Mouse (Mus musculus) 3134 (cell line): ENCODE measurements around the gene Gm9736.
"Not testable (repeated sequence)": the region's sequence is repeated elsewhere in the genome, so short reads cannot be mapped to it uniquely, and the experiment has no call there.

ENCODE experiments used
- DNase-seq: peaks from one replicate; pipeline ENCODE4 v3.0.0-alpha.2; 2011; ENCODE audit warnings: low spot score; ENCODE audit not compliant: insufficient read length; ENCODE audit errors: extremely low read depth

Gene Gm9736

GRCm38 (mm10) chr10:77751254-77751653 is at the start of gene Gm9736:
Gene Gm9736, minus strand, starts transcription at chr10:77751354.
- DNase-seq = not testable (repeated sequence)

DNA sequence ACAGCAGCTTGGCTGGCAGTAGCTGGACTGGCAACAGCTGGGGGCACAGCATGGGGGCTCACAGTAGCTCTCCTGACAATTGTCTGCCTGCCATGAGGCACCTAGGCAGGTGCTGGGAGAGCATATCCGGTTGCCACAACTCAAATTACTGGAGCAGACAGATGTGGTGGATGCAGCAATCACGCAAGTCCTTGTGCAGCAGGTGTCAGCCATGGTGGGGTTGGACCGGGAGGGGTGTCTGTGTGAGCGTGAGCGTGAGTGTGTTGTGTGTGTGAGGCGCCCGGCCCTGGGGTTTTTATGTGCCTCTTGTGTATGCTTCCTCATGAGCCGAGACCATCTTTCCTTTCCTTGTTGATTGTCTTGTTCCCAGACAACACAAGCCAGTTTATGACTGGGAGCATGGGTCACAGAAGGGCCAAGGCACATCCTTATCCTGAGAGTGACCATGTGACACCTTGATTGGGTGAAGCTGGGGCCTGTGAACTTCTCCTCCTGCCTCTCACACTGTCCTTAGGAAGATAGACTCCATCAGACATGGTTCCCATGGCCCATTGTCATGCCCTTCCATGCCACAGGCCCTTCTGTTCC is 47.9 kb upstream of the Gm9736 start, which contains the start of gene Gm19668:
Gm19668 (minus strand) TSS at position 213 of the 588 bp plus-strand sequence.
- no peak for DNase-seq

GRCm38 (mm10) chr10:77798164-77798920 is 47.2 kb upstream of the Gm9736 start:
- DNase-seq = not testable (repeated sequence)

DNA sequence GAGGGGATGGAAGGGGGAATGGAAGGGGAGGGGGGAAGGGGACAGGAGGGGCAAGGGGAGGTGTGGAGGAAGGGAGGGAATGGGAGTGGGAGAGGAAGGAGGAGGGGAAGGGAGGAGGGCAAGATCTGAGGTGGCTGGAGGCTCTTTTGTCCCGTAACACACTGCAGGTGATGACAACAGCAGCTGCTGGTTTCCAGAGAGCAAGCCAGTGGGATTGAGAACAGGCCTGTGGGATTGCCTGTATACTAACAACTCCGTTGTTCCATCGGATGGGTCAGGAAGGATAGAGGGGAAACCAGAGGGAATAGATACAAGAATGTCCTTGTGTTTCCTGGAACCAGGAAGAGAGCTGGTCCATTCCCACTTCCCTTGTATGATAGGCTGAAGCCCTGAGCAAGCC is 46.5 kb upstream of the Gm9736 start:
- DNase-seq = no peak

DNA sequence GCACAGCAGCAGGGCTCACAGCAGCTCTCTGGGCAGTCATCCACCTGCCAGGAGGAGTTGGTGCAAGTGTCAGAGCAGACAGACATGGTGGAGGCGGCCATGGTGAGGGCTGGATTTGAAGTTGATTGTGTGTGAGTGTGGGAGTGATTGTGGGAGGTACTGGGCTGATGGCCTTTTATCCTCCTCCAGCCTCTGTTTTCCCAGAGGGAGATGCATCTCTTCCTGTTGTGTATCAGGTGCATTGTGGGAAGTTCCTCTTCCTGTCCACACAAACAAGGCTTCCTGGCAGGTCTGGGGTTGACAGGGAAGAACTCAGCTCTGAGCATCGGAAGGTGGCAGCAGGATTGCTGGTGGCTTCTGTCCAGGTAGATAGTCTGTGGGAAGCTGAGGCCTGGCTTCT is 43.8 kb upstream of the Gm9736 start, which contains the start of gene Gm9639:
Gm9639 (minus strand) TSS at position 101 of the 400 bp plus-strand sequence.
- no peak for DNase-seq

DNA sequence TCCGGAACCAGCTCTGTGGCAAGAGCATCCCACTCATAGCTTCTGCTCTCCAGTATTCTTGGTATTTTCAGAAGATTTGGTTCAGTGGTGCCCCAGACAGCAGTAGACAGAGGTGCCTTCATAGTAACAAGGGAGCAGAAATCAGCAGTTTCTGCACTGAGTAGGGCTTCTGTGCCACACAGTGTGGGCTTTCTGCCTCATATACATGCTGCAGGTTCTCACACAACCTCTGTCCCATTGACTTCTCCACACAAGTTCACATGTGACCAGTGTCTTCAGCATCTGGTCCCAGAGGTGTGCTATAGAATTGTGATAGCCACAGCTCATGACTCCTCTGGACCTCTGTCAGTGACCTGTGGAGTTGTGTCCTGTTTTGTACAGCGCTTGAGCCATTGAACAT is 37.5 kb upstream of the Gm9736 start:
- DNase-seq = no peak

GRCm38 (mm10) chr10:77787876-77788275 is 36.7 kb upstream of the Gm9736 start, which contains the start of gene Gm7137:
Gene Gm7137, minus strand, starts transcription at chr10:77788200.
- DNase-seq = not testable (repeated sequence)

DNA sequence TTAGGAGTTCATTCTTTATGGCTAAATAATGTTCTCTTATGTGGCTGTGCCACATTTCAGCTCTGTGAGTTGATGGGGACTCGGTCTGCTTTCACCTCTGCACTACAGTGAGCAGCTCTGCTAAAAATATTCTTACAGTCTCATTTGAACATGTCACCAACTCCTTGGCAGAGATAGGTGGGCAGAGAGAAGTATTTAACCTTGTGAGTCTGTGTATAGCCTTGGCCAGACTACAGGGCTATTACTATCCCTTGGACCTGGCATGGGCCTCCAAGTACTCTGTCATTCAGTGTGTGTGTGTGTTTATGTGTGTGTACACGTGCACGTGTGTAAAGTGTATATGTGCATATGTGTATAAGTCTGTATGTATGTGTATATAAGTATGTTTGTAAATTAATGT is 32.2 kb upstream of the Gm9736 start:
- not testable (repeated sequence) for DNase-seq

DNA sequence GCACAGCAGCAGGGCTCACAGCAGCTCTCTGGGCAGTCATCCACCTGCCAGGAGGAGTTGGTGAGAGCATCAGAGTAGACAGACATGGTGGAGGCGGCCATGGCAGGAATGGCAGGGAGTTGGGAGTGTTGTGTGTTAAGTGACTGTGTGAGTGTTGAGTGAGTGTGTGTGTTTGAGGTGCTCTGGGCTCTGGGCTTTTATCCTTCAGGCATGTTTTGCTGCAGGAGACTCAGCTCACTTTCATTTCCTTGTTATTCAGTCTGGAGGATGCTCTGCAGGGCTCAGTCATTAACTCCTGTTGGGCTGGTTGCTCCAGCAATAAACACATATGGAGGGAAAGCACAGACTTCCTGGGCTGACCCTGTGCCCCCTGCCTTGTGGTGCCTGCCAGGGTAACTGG is 31.3 kb upstream of the Gm9736 start, which contains the start of gene Gm3250:
Gm3250 (minus strand) TSS at position 101 of the 400 bp plus-strand sequence.
- DNase-seq = not testable (repeated sequence)

DNA sequence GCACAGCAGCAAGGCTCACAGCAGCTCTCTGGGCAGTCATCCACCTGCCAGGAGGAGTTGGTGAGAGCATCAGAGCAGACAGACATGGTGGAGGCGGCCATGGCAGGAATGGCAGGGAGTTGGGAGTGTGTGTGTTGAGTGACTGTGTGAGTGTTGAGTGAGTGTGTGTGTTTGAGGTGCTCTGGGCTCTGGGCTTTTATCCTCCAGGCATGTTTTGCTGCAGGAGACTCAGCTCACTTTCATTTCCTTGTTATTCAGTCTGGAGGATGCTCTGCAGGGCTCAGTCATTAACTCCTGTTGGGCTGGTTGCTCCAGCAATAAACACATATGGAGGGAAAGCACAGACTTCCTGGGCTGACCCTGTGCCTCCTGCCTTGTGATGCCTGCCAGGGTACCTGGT is 25.7 kb upstream of the Gm9736 start, which contains the start of gene Gm7138:
Gm7138 (minus strand) TSS at position 101 of the 400 bp plus-strand sequence.
- DNase-seq = not testable (repeated sequence)

DNA sequence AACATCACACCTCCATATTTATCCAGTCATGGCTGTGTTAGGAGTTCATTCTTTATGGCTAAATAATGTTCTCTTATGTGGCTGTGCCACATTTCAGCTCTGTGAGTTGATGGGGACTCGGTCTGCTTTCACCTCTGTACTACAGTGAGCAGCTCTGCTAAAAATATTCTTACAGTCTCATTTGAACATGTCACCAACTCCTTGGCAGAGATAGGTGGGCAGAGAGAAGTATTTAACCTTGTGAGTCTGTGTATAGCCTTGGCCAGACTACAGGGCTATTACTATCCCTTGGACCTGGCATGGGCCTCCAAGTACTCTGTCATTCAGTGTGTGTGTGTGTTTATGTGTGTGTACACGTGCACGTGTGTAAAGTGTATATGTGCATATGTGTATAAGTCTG is 21.0 kb upstream of the Gm9736 start:
- not testable (repeated sequence) for DNase-seq

GRCm38 (mm10) chr10:77771225-77771624 is 20.1 kb upstream of the Gm9736 start, which contains the start of gene Gm3238:
Gene Gm3238, minus strand, starts transcription at chr10:77771325.
- DNase-seq = not testable (repeated sequence)

DNA sequence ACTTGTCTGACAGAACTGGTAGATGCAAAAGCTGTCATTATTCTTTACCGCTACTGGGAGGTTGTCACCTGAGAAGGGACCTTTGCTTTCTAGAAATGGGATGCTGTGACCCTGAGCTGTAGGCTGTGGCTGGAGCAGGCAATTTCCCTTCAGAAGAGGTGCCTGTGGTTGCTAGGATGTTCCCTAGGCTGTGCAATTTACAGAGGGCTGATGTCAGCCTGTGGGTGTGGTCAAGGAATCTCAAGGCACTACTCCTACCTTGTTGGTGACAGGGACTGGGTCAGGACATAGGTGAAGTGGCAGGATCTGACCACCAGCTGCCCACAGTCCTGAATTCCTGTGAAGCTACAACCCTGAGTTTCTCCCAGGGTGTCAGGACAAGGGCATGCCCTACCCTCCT is 18.6 kb upstream of the Gm9736 start:
- no peak for DNase-seq

DNA sequence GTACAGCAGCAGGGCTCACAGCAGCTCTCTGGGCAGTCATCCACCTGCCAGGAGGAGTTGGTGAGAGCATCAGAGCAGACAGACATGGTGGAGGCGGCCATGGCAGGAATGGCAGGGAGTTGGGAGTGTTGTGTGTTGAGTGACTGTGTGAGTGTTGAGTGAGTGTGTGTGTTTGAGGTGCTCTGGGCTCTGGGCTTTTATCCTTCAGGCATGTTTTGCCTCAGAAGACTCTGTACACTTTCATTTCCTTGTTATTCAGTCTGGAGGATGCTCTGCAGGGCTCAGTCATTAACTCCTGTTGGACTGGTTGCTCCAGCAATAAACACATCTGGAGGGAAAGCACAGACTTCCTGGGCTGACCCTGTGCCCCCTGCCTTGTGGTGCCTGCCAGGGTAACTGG is 8.4 kb upstream of the Gm9736 start, which contains the start of gene Gm3233:
Gm3233 (minus strand) TSS at position 101 of the 400 bp plus-strand sequence.
- not testable (repeated sequence) for DNase-seq

GRCm38 (mm10) chr10:77753448-77753847 is 2.3 kb upstream of the Gm9736 start:
- DNase-seq = no peak

DNA sequence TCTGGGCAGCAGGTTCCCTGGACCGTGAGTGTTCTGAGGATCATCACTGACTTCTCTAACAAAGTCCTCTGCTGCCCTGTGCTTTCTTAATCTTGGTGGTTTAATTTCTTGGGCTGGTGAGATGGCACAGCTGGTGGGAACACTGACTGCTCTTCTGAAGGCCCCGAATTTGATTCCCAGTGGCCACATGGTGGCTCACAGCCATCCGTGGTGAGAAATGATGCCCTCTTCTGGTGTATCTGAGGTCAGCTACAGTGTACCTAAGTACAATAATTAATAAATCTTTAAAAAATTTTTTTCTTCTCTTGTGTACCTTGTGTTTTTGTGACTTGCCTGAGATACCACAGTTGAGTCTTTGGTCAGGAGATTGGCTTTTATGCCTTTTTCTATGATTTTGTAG is 1.2 kb upstream of the Gm9736 start:
- DNase-seq = not testable (repeated sequence)

DNA sequence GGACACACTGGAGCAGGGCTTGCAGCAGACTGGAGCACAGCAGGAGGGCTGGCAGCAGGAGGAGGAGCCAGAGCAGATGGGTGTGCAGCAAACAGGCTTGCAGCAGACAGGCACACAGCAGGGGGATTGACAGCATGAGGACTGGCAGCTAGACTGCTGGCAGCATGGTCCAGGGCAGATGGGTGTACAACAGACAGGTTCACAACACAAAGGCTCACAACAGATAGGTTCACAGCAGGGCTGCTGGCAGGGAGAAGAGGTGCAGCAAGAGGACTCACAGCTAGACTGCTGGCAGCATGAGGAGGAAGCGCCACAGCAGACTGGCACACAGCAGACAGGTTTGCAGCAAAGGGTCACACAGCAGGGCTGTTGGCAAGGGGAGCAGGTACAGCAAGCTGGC is 468 bp downstream of the Gm9736 start:
- DNase-seq = not testable (repeated sequence)

DNA sequence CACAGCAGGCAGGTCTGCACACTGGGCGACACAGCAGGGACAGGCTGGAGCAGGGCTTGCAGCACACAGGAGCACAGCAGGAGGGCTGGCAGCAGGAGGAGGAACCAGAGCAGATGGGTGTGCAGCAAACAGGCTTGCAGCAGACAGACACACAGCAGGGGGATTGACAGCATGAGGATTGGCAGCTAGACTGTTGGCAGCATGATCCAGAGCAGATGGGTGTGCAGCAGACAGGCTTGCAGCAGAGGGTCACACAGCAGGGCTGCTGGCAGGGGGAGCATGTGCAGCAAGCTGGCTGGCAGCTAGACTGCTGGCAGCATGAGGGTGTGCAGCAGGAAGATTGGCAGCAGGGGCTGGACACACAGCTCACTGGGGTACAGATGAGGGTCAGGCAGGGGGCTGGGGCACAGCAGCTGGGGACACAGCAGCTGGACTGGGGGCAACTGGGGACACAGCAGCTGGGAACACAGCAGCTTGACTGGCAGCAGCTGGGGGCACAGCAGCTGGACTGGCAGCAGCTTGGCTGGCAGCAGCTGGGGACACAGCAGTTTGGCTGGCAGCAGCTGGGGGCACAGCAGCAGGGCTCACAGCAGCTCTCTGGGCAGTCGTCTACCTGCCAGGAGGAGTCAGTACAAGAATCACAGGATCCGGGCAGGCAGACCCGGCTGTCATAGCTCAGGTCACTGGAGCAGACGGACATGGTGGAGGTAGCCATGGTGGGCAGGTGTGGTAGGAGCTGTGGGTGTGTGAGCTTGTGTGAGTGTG is 9.0 kb downstream of the Gm9736 start, which contains the start of gene Gm18596:
Gm18596 (minus strand) TSS at position 715 of the 765 bp plus-strand sequence.
- DNase-seq = not testable (repeated sequence)

GRCm38 (mm10) chr10:77738929-77739328 is 12.2 kb downstream of the Gm9736 start:
- DNase-seq = no peak

- no peak for DNase-seq
These were observed 15.2 kb downstream of the Gm9736 start for GRCm38 (mm10) chr10:77735928-77736327.

GRCm38 (mm10) chr10:77729241-77729640 is 21.9 kb downstream of the Gm9736 start:
- DNase-seq = no peak
